In genomic region chr1:193433493-193434021, GRCm38 (mm10) we compare ENCODE assay signal across 10 mouse cellular contexts.
DNase-seq lines count a peak whose midpoint lies in the region; ATAC-seq and TF ChIP-seq lines count a peak whose summit lies in the region.
"Had no signal": no experiment of that assay in that cellular context is flagged by ENCODE, and none has a peak within 500 bp of the region (broad histone marks: within the 10 kb centered on the region; RNA-seq: fewer than 3 reads in every experiment).

No protein-coding gene starts in this region.

- no peak overlapping the region for H3K4me2 ChIP-seq in hindbrain, embryonic 16.5 days (ENCODE audit: low read length)
- no peak overlapping the region for H3K4me2 ChIP-seq in midbrain, postnatal 0 days (ENCODE audit: low read depth, low read length, poor library complexity, severe bottlenecking)

- peak; percentile 76 for ATAC-seq in hindbrain, embryonic 16.5 days
- 0 out of 2 replicates have a peak, but pooled peaks have one; percentile 58 for ATAC-seq in midbrain, postnatal 0 days (ENCODE audit: low FRiP score)

- intact Hi-C loops in gastrocnemius, postnatal 36 days (cut with DNase I), result no loop called here

- no peaks in the 10 kb centered on the region for H3K9me3 ChIP-seq in hindbrain, embryonic 16.5 days (ENCODE audit: control insufficient read depth, low read length)
- H3K9me3 ChIP-seq in midbrain, postnatal 0 days (ENCODE audit: low read length), result no peaks in the 10 kb centered on the region

- H3K27ac ChIP-seq in hindbrain, embryonic 16.5 days (ENCODE audit: low read depth, low read length), result peak overlapping the region; percentile 6; the same call in 1 of the 2 replicates
- H3K27ac ChIP-seq in midbrain, postnatal 0 days (ENCODE audit: low read depth, low read length), result 0 out of 2 replicates have a peak overlapping the region, but pooled peaks have one; percentile 28
- H3K27ac ChIP-seq: liver, embryonic 14.5 days had no signal

- 6% methylated on average over 7 of the region's 7 CpGs for WGBS in hindbrain, embryonic 16.5 days
- 9% methylated on average over 7 of the region's 7 CpGs for WGBS in midbrain, postnatal 0 days

- peak; percentile 10 for DNase-seq in cerebellum, adult 11 months
- peak; percentile 62 to 70 for DNase-seq in cerebellum, postnatal 14 days
- DNase-seq in midbrain, postnatal 0 days (ENCODE audit: low spot score), result peak; percentile 74
- DNase-seq in thymus, postnatal 0 days (ENCODE audit: low spot score), result no peak
- no peak for DNase-seq in lung, postnatal 36 days
- DNase-seq in urinary bladder, postnatal 10 days (ENCODE audit: low spot score), result no peak
- no peak for DNase-seq in gastrocnemius, postnatal 36 days
- DNase-seq: kidney, adult 8-10 months had no signal

- TF ChIP-seq CTCF in midbrain, postnatal 0 days (IDR thresholded peaks at IDR 0.05), result no peak

- H3K36me3 ChIP-seq in hindbrain, embryonic 16.5 days (ENCODE audit: control insufficient read depth, insufficient read depth, low read length), result no peaks in the 10 kb centered on the region
- H3K36me3 ChIP-seq in midbrain, postnatal 0 days (ENCODE audit: insufficient read depth, low read length), result no peaks in the 10 kb centered on the region

- H3K9ac ChIP-seq in hindbrain, embryonic 16.5 days (ENCODE audit: low read depth, low read length), result no peak overlapping the region
- no peak overlapping the region for H3K9ac ChIP-seq in midbrain, postnatal 0 days (replicated peaks; ENCODE audit: low read length, poor library complexity, severe bottlenecking)
- H3K9ac ChIP-seq: liver, embryonic 14.5 days had no signal

- peaks cover 16% of the 10 kb centered on the region for H3K4me1 ChIP-seq in hindbrain, embryonic 16.5 days (ENCODE audit: control insufficient read depth, insufficient read depth, low read depth, low read length)
- H3K4me1 ChIP-seq in midbrain, postnatal 0 days (ENCODE audit: insufficient read depth, low read length), result peaks cover 5% of the 10 kb centered on the region; the same call in 1 of the 2 replicates

- no peaks in the 10 kb centered on the region for H3K27me3 ChIP-seq in hindbrain, embryonic 16.5 days (replicated peaks; ENCODE audit: control insufficient read depth, insufficient read depth, low read length)
- no peaks in the 10 kb centered on the region for H3K27me3 ChIP-seq in midbrain, postnatal 0 days (ENCODE audit: insufficient read depth, low read length)

- no peak overlapping the region for H3K4me3 ChIP-seq in hindbrain, embryonic 16.5 days (ENCODE audit: low read length)
- no peak overlapping the region for H3K4me3 ChIP-seq in midbrain, postnatal 0 days (ENCODE audit: low read depth, low read length)

Comparison
In these comparisons a context has a peak if more than half of its experiments do, and no peak if none do; other contexts are left out.
1. DNase-seq: peak in cerebellum, adult 11 months (single experiment), cerebellum, postnatal 14 days (2 of 2) and midbrain, postnatal 0 days (single experiment); none in thymus, postnatal 0 days (single experiment), lung, postnatal 36 days (single experiment), urinary bladder, postnatal 10 days (single experiment) and gastrocnemius, postnatal 36 days (0 of 2).